Mouse (Mus musculus) testis, adult 2 months (tissue): ENCODE measurements at regions not wholly inside any gene's neighbourhood (a gene's known extent, or its start where the extent isn't known, plus 50 kb on each side); places are given as distances from the start of the nearest gene placed in this dataset.

Experiments
- CTCF ChIP-seq: fragments of 200-500 bp; IDR thresholded peaks from 2 replicates; pipeline ENCODE4 v1.5.1; 2012; ENCODE audit warnings: low read depth, mild to moderate bottlenecking, inconsistent platforms, low read length, moderate library complexity; ENCODE audit not compliant: control insufficient read depth, insufficient read depth, insufficient replicate concordance
- POLR2A ChIP-seq: fragments of 200-500 bp; IDR thresholded peaks from 2 replicates; pipeline ENCODE4 v1.6.1; 2012; ENCODE audit warnings: low read depth, mild to moderate bottlenecking, inconsistent platforms, low read length, moderate library complexity; ENCODE audit not compliant: control insufficient read depth

GRCm38 (mm10) chr4:106103750-106104635, 212.0 kb upstream of the Usp24 start:
- TF ChIP-seq CTCF (no peak), POLR2A (no peak)
